Mouse (Mus musculus): ENCODE measurements around the gene Fbxw27.

DNA sequence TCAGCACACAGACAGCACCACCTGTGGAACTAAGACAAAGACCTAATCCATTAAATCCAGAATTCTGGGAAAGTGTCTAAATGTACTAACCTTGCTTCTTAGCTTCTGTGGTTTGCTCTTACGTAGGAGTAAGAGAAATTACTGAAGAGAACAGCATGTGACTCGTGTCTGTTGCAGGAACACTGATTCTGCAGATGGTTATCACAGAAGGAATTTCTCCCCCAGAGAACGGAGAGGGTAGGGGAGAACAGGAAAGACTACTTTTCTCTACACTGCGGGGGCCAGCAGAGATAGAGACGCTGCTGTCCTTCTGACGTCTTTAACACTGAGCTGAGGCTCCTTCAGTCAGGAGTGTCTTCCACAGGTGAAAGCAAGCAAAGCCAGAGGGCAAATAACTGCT lies 25.9 kb upstream of the Fbxw27 start:
- no peak for TF ChIP-seq POLR2A (IDR thresholded peaks at IDR 0.05; ENCODE audit: borderline replicate concordance, insufficient read depth, low read length)
- TF ChIP-seq CTCF (IDR thresholded peaks at IDR 0.05; ENCODE audit: borderline replicate concordance, insufficient read depth, low read depth, low read length) = no peak

Data from cerebellum, adult 2 months (tissue).